Mouse (Mus musculus): Measurements from ENCODE around the gene Slc25a45. TPM values are rescaled to one million over a fixed set of nuclear protein-coding genes. Genes with fewer than 3 reads are reported as not detected.

Gene Slc25a45
- polyA plus RNA-seq, 1 experiment from 2014 or later, result 10.2 TPM

DNA sequence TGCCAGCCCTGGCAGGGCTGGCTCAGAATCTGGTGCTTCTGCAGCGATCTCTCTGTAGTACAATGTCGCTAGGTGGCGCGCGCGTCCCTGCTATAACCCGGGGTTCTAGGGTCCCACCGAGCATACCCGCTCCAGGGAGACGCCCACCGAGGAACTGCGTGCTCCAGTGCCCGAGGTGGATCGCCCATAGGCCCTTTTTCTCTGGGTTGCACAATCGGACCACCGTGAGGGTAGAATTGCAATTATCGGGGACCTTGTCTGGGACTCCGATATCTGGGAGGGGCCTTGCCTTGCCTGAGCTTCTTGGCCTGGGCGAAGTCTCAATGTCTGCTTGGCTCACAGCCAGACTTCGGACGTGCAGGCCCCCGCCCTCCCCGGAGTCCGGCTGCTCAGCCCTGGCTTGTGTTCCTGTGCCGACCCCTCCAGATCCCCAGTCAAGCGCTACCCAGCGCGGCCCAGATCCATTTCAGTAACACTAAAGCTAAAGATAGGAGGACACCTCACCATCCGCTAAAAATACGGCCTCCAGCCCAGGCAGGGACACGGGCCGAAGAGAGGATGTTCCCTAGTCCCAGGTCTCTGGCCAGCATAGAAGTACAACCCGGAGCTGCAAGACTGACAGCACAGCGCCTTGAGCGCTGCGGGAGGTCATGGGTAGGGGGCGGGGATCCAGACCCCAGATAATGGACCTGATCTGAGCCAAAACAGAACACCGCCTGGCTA is 46.5 kb downstream of the Slc25a45 start:
- Histone ChIP-seq H3K36me3 (ENCODE audit: insufficient read depth, low read length) (no peaks in the 10 kb centered on the region), H3K4me3 (ENCODE audit: low read depth, low read length) (peak overlapping the region; percentile 71)

DNA sequence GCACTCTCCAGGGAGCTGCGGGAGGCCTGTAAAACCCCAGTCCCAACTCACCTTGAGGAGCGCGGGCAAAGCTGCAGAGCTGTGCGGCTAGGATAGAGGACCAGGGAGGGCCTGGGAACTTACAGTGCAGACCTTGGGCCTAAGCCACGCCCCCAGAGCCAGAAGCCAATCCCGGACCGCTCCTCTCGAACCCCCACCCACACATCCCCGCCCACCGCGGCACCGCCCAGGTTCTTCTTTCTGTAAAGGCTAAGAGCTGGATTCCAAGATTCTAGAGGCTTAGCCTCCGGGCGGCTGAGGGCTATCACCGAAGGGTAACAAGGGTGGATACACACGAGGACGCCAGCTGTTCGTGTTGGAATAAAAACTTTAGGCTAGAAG is 47.1 kb downstream of the Slc25a45 start, which contains the start of gene Cdc42ep2:
Gene Cdc42ep2, minus strand, starts transcription at position 104 of the 381 bp plus-strand sequence.
- WGBS, result 0% methylated on average over 17 of the region's 18 CpGs
- ATAC-seq (peak; percentile 92), DNase-seq (ENCODE audit: low spot score) (peak; percentile 99)
- no peaks in the 10 kb centered on the region for H3K27me3 ChIP-seq (replicated peaks; ENCODE audit: insufficient read depth, low read length)
- peak within 1 kb of the TSS; percentile 93 for H3K4me2 ChIP-seq (replicated peaks; ENCODE audit: low read depth, low read length)
- no peak for TF ChIP-seq CTCF (IDR thresholded peaks at IDR 0.05)
- no peak for TF ChIP-seq EP300 (IDR thresholded peaks at IDR 0.05)
- peaks cover 32% of the 10 kb centered on the region for H3K4me1 ChIP-seq (ENCODE audit: insufficient read depth, low read depth, low read length)
- H3K4me3 ChIP-seq (ENCODE audit: low read depth, low read length), result peak within 1 kb of the TSS; percentile 71
- peak within 1 kb of the TSS; percentile 94 for H3K27ac ChIP-seq (ENCODE audit: low read length)
- H3K9me3 ChIP-seq (ENCODE audit: low read length), result no peaks in the 10 kb centered on the region
- H3K36me3 ChIP-seq (ENCODE audit: insufficient read depth, low read length), result no peaks in the 10 kb centered on the region
- peak within 1 kb of the TSS; percentile 78 for H3K9ac ChIP-seq (replicated peaks; ENCODE audit: low read depth)

More for the DNA sequence above, 46.5 kb downstream of the Slc25a45 start:
- H3K4me2 ChIP-seq (replicated peaks; ENCODE audit: low read depth, low read length), result peak overlapping the region; percentile 93
- TF ChIP-seq EP300 (IDR thresholded peaks at IDR 0.05) (peak; percentile 62), CTCF (IDR thresholded peaks at IDR 0.05) (peak; percentile 85)
- under 1% methylated on average over 38 of the region's 38 CpGs for WGBS
- H3K9ac ChIP-seq (replicated peaks; ENCODE audit: low read depth), result peak overlapping the region; percentile 78
- H3K27me3 ChIP-seq (replicated peaks; ENCODE audit: insufficient read depth, low read length), result no peaks in the 10 kb centered on the region
- H3K27ac ChIP-seq (ENCODE audit: low read length), result peak overlapping the region; percentile 94
- ATAC-seq (peak; percentile 71), DNase-seq (ENCODE audit: low spot score) (peak; percentile 97)
- peaks cover 27% of the 10 kb centered on the region; the same call in 1 of the 2 replicates for H3K4me1 ChIP-seq (ENCODE audit: insufficient read depth, low read depth, low read length)
- no peaks in the 10 kb centered on the region for H3K9me3 ChIP-seq (ENCODE audit: low read length)

DNA sequence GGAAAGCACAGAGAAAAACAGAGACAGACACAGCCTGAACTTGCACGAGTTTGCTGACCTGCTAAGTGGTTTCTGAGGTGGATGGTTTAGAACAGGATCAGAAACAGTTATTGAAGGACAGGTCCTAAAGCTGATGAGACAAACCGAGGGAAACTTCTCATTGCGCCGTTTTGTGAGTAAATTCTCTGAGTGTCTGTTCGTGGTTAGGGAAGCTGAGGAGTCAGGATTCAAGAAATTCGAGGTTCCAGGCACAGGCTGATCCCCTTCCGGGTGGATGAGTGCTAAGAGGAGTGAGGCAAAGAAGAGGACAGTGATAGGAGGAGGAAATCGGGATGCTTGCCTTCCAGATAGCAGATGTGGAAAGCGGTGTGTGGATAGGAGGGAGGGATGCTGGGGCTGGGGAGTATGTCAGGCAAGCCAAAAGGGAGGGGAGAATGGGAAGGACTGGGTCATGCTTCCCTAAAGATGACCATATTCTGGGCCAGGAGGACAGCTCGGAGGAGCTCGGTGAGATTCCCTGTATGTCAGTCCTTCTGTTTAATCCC is 47.8 kb downstream of the Slc25a45 start:
- peak overlapping the region; percentile 93 for H3K4me2 ChIP-seq (replicated peaks; ENCODE audit: low read depth, low read length)
- H3K9me3 ChIP-seq (ENCODE audit: low read length), result no peaks in the 10 kb centered on the region
- WGBS, result 23% methylated on average over 11 of the region's 11 CpGs
- H3K27ac ChIP-seq (ENCODE audit: low read length), result peak overlapping the region; percentile 94
- peak overlapping the region; percentile 71 for H3K4me3 ChIP-seq (ENCODE audit: low read depth, low read length)
- no peaks in the 10 kb centered on the region for H3K27me3 ChIP-seq (replicated peaks; ENCODE audit: insufficient read depth, low read length)
- ATAC-seq (no peak), DNase-seq (ENCODE audit: low spot score) (peak; percentile 35)
- H3K36me3 ChIP-seq (ENCODE audit: insufficient read depth, low read length), result no peaks in the 10 kb centered on the region
- H3K4me1 ChIP-seq (ENCODE audit: insufficient read depth, low read depth, low read length), result peaks cover 37% of the 10 kb centered on the region
- H3K9ac ChIP-seq (replicated peaks; ENCODE audit: low read depth), result 0 out of 2 replicates have a peak overlapping the region, but pooled peaks have one; percentile 19
- no peak for TF ChIP-seq CTCF (IDR thresholded peaks at IDR 0.05)
- no peak; the same call in 1 of the 2 replicates for TF ChIP-seq EP300 (IDR thresholded peaks at IDR 0.05)

GRCm38 (mm10) chr19:5927026-5927425 is 49.4 kb downstream of the Slc25a45 start:
- Histone ChIP-seq H3K27me3 (replicated peaks; ENCODE audit: insufficient read depth, low read length) (no peaks in the 10 kb centered on the region), H3K4me3 (ENCODE audit: low read depth, low read length) (no peak overlapping the region), H3K4me1 (ENCODE audit: insufficient read depth, low read depth, low read length) (peaks cover 31% of the 10 kb centered on the region), H3K27ac (ENCODE audit: low read length) (no peak overlapping the region), H3K9ac (replicated peaks; ENCODE audit: low read depth) (no peak overlapping the region), H3K36me3 (ENCODE audit: insufficient read depth, low read length) (no peaks in the 10 kb centered on the region), H3K4me2 (replicated peaks; ENCODE audit: low read depth, low read length) (no peak overlapping the region), H3K9me3 (ENCODE audit: low read length) (no peaks in the 10 kb centered on the region)
- WGBS, result 75% methylated on average over 11 of the region's 11 CpGs
- TF ChIP-seq CTCF (IDR thresholded peaks at IDR 0.05) (no peak), EP300 (IDR thresholded peaks at IDR 0.05) (no peak)
- no peak for ATAC-seq
- no peak for DNase-seq (ENCODE audit: low spot score)

DNA sequence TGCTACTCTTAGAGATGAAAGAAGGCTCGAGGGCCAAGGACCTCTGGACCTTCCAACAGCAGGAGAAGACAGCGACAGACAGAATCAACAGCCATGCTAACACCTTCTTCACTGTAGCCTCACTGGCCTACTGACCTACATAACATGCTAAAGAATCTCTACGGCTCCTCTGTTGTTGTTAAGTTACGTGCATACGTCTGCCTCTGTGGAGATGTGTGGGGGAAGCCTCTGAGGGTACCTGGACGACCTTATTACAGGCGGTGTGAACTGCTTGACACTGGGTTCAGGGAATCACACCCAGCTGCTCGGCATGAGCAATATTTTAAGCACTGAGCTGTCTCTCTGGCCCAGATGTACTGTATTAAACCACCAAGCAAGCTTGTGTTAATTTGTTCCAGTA is 49.9 kb downstream of the Slc25a45 start:
- TF ChIP-seq EP300 (IDR thresholded peaks at IDR 0.05) (no peak), CTCF (IDR thresholded peaks at IDR 0.05) (no peak)
- no peak overlapping the region for H3K9ac ChIP-seq (replicated peaks; ENCODE audit: low read depth)
- H3K4me2 ChIP-seq (replicated peaks; ENCODE audit: low read depth, low read length), result no peak overlapping the region
- DNase-seq (ENCODE audit: low spot score) (no peak), ATAC-seq (no peak)
- no peaks in the 10 kb centered on the region for H3K9me3 ChIP-seq (ENCODE audit: low read length)
- no peaks in the 10 kb centered on the region for H3K27me3 ChIP-seq (replicated peaks; ENCODE audit: insufficient read depth, low read length)
- 79% methylated on average over 8 of the region's 8 CpGs for WGBS
- H3K27ac ChIP-seq (ENCODE audit: low read length), result no peak overlapping the region
- H3K36me3 ChIP-seq (ENCODE audit: insufficient read depth, low read length), result no peaks in the 10 kb centered on the region
- no peak overlapping the region for H3K4me3 ChIP-seq (ENCODE audit: low read depth, low read length)
- peaks cover 31% of the 10 kb centered on the region for H3K4me1 ChIP-seq (ENCODE audit: insufficient read depth, low read depth, low read length)

DNA sequence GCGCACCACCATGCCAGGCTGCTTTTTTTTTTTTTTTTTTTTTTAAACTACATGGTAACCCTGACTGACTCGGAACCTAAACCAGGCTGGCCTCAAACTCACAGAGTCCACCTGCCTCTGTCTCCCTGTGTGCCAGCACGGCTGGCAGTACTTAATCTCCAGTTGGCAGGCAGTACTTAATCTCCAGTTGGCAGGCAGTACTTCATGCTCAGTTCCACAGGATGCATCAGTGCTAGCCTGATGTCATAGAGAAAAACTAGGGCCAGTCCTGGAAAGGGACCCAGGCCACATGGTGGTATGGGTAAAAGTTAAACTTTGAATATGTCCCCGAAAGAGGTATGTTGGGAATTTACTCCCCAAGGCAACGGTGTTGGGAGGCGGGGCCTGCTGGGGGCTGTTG is 50.5 kb downstream of the Slc25a45 start:
- Histone ChIP-seq H3K9me3 (ENCODE audit: low read length) (no peaks in the 10 kb centered on the region), H3K27me3 (replicated peaks; ENCODE audit: insufficient read depth, low read length) (no peaks in the 10 kb centered on the region), H3K4me1 (ENCODE audit: insufficient read depth, low read depth, low read length) (peaks cover 31% of the 10 kb centered on the region), H3K4me3 (ENCODE audit: low read depth, low read length) (no peak overlapping the region), H3K9ac (replicated peaks; ENCODE audit: low read depth) (no peak overlapping the region), H3K36me3 (ENCODE audit: insufficient read depth, low read length) (no peaks in the 10 kb centered on the region), H3K4me2 (replicated peaks; ENCODE audit: low read depth, low read length) (no peak overlapping the region), H3K27ac (ENCODE audit: low read length) (no peak overlapping the region)
- TF ChIP-seq CTCF (IDR thresholded peaks at IDR 0.05), result no peak
- TF ChIP-seq EP300 (IDR thresholded peaks at IDR 0.05), result no peak
- DNase-seq (ENCODE audit: low spot score) (no peak), ATAC-seq (no peak)
- 61% methylated on average over 6 of the region's 6 CpGs for WGBS

Measured in lung, postnatal 0 days (tissue).